Mouse (Mus musculus) adrenal gland, postnatal 10 days (tissue): Measurements from ENCODE around the gene Grin2d. TPM values are rescaled to one million over a fixed set of nuclear protein-coding genes. Genes with fewer than 3 reads are reported as not detected.
A peak's percentile ranks its signal among the peaks of the same experiment; 100 is the strongest.
"Not testable (repeated sequence)": the region's sequence is repeated elsewhere in the genome, so short reads cannot be mapped to it uniquely, and the experiment has no call there.

Experiments
- DNase-seq: peaks from one replicate; pipeline ENCODE4 v3.0.0; 2021; ENCODE audit warnings: mixed read lengths
- long read RNA-seq, 2 experiments: library from polyadenylated mRNA; stranded (forward); transcript quantifications; one replicate each; pipeline ENCODE4 v2.0.0; 2021
- total RNA-seq, 2 experiments: library from RNA; stranded (reverse); gene quantifications; 2 replicates each; pipeline ENCODE4 v1.2.3; 2021

Grin2d gene
- 1 to 10 TPM in 1 of 2 experiments, under 1 TPM in 1; 0.72 to 1.2 TPM for total RNA-seq
- long read RNA-seq, experiment 1, partial matches to known transcripts = 0 of 3 reads
- long read RNA-seq, experiment 1, other reads (novel, unspliced or antisense) = 3 of 3 reads
- long read RNA-seq, experiment 2, partial matches to known transcripts = 0 of 1 reads
- long read RNA-seq, experiment 2, other reads (novel, unspliced or antisense) = 1 of 1 reads

GRCm38 (mm10) chr7:45878278-45878677 lies at the start of gene Grin2d:
Grin2d (minus strand) TSS chr7:45878378.
- not testable (repeated sequence) for DNase-seq

GRCm38 (mm10) chr7:45924429-45924816 lies 46.2 kb upstream of the Grin2d start:
- DNase-seq = peak; percentile 62

GRCm38 (mm10) chr7:45923762-45924428 lies 45.7 kb upstream of the Grin2d start, which contains the start of gene Ccdc114:
Ccdc114 (plus strand) TSS chr7:45924072.
- peak; percentile 90 for DNase-seq

GRCm38 (mm10) chr7:45922928-45923761 lies 45.0 kb upstream of the Grin2d start:
- peak; percentile 94 for DNase-seq

- DNase-seq = no peak
These were observed 43.9 kb upstream of the Grin2d start for GRCm38 (mm10) chr7:45921950-45922600.

GRCm38 (mm10) chr7:45921242-45921621 lies 43.1 kb upstream of the Grin2d start, which contains the start of gene Emp3:
Emp3 (minus strand) TSS chr7:45921404.
- DNase-seq = peak; percentile 75

- peak; percentile 82 for DNase-seq
These were observed 42.5 kb upstream of the Grin2d start for GRCm38 (mm10) chr7:45920583-45921241.

GRCm38 (mm10) chr7:45919761-45920160 lies 41.6 kb upstream of the Grin2d start:
- no peak for DNase-seq

- peak; percentile 41 for DNase-seq
These were observed 41.0 kb upstream of the Grin2d start for GRCm38 (mm10) chr7:45919083-45919671.

- DNase-seq = no peak
These were observed 39.7 kb upstream of the Grin2d start for GRCm38 (mm10) chr7:45917926-45918325.

- peak; percentile 52 for DNase-seq
These were observed 39.0 kb upstream of the Grin2d start for GRCm38 (mm10) chr7:45917004-45917704.

- DNase-seq = peak; percentile 88
These were observed 38.2 kb upstream of the Grin2d start for GRCm38 (mm10) chr7:45916056-45917003.

- no peak for DNase-seq
These were observed 36.8 kb upstream of the Grin2d start for GRCm38 (mm10) chr7:45915011-45915410.

GRCm38 (mm10) chr7:45914067-45914466 lies 35.9 kb upstream of the Grin2d start:
- no peak for DNase-seq

GRCm38 (mm10) chr7:45909145-45909544 lies 31.0 kb upstream of the Grin2d start:
- no peak for DNase-seq

GRCm38 (mm10) chr7:45908384-45908783 lies 30.2 kb upstream of the Grin2d start:
- DNase-seq = no peak

- DNase-seq = no peak
These were observed 28.4 kb upstream of the Grin2d start for GRCm38 (mm10) chr7:45906622-45907021.

GRCm38 (mm10) chr7:45902481-45903002 lies 24.4 kb upstream of the Grin2d start:
- DNase-seq = no peak

GRCm38 (mm10) chr7:45901562-45901961 lies 23.4 kb upstream of the Grin2d start:
- peak; percentile 58 for DNase-seq
